Mouse (Mus musculus) ES-Bruce4 (cell line): Measurements from ENCODE around the gene Ltbp3. TPM values are rescaled to one million over a fixed set of nuclear protein-coding genes. Genes with fewer than 3 reads are reported as not detected.

ENCODE experiments used
- H3K27ac ChIP-seq: 2 replicates; pipeline ENCODE4 v1.5.1; 2012; ENCODE audit warnings: low read length, inconsistent platforms; ENCODE audit not compliant: insufficient read depth
- H3K27me3 ChIP-seq: 2 replicates; pipeline ENCODE4 v1.6.1; 2012; ENCODE audit warnings: mild to moderate bottlenecking, low read length, inconsistent platforms; ENCODE audit not compliant: control insufficient read depth, poor library complexity, insufficient read depth, severe bottlenecking
- H3K36me3 ChIP-seq: 2 replicates; pipeline ENCODE4 v1.6.1; 2012; ENCODE audit warnings: inconsistent platforms, mild to moderate bottlenecking, low read length, moderate library complexity; ENCODE audit not compliant: control insufficient read depth, poor library complexity, insufficient read depth, severe bottlenecking
- H3K4me1 ChIP-seq: one replicate; pipeline ENCODE4 v1.8.1; 2011; ENCODE audit warnings: low read length; ENCODE audit not compliant: control insufficient read depth, insufficient read depth
- H3K4me3 ChIP-seq: 2 replicates; pipeline ENCODE4 v1.5.1; 2011; ENCODE audit warnings: low read depth, mild to moderate bottlenecking, low read length
- H3K9ac ChIP-seq: 2 replicates; pipeline ENCODE4 v1.6.1; 2012; ENCODE audit warnings: low read depth, mild to moderate bottlenecking, inconsistent platforms; ENCODE audit not compliant: poor library complexity, severe bottlenecking
- H3K9me3 ChIP-seq: replicated peaks from 2 replicates; pipeline ENCODE4 v1.6.1; 2012; ENCODE audit warnings: mild to moderate bottlenecking, low read length, inconsistent platforms; ENCODE audit not compliant: control insufficient read depth, poor library complexity, insufficient read depth, severe bottlenecking
- CTCF ChIP-seq: IDR thresholded peaks from one replicate; pipeline ENCODE4 v1.8.1; 2011; ENCODE audit warnings: low read depth, low read length
- EP300 ChIP-seq: IDR thresholded peaks from 2 replicates; pipeline ENCODE4 v1.6.1; 2011; ENCODE audit warnings: low read depth, low read length; ENCODE audit not compliant: insufficient read depth
- POLR2A ChIP-seq: IDR thresholded peaks from one replicate; pipeline ENCODE4 v1.8.1; 2011; ENCODE audit warnings: low read length; ENCODE audit not compliant: insufficient read depth
- polyA plus RNA-seq: library from polyadenylated mRNA; stranded (reverse); fragments of >200 nt; gene quantifications from 2 replicates; pipeline ENCODE4 v1.2.4, GENCODE M21; 2011; ENCODE audit warnings: low read depth; ENCODE audit not compliant: missing spikeins, insufficient read depth, insufficient read length

Ltbp3 gene
- polyA plus RNA-seq, 1 experiment: 5.9 TPM

- H3K27ac ChIP-seq: peak overlapping the region; percentile 91
- H3K9ac ChIP-seq: peak overlapping the region; percentile 88
- TF ChIP-seq EP300 (no peak), CTCF (no peak), POLR2A (no peak)
- no peaks in the 10 kb centered on the region for H3K9me3 ChIP-seq
- H3K4me1 ChIP-seq: no peaks in the 10 kb centered on the region
- peak overlapping the region; percentile 53 for H3K4me3 ChIP-seq
- peaks cover 58% of the 10 kb centered on the region for H3K36me3 ChIP-seq
- H3K27me3 ChIP-seq: no peaks in the 10 kb centered on the region
Measured at GRCm38 (mm10) chr19:5796573-5797111, 55.9 kb downstream of the Ltbp3 start.

GRCm38 (mm10) chr19:5797381-5798111, 56.8 kb downstream of the Ltbp3 start:
- H3K36me3 ChIP-seq: peaks cover 58% of the 10 kb centered on the region
- H3K27me3 ChIP-seq: no peaks in the 10 kb centered on the region
- no peaks in the 10 kb centered on the region for H3K9me3 ChIP-seq
- H3K9ac ChIP-seq: peak overlapping the region; percentile 88
- H3K4me3 ChIP-seq: peak overlapping the region; percentile 54
- peak overlapping the region; percentile 91 for H3K27ac ChIP-seq
- no peaks in the 10 kb centered on the region for H3K4me1 ChIP-seq
- no peak for TF ChIP-seq POLR2A
- TF ChIP-seq CTCF: no peak
- no peak for TF ChIP-seq EP300

- no peaks in the 10 kb centered on the region for H3K9me3 ChIP-seq
- peaks cover 58% of the 10 kb centered on the region for H3K36me3 ChIP-seq
- no peaks in the 10 kb centered on the region for H3K4me1 ChIP-seq
- H3K9ac ChIP-seq: peak overlapping the region; percentile 88
- TF ChIP-seq EP300 (no peak), CTCF (no peak), POLR2A (no peak)
- H3K27me3 ChIP-seq: no peaks in the 10 kb centered on the region
- peak overlapping the region; percentile 79 for H3K27ac ChIP-seq
- peak overlapping the region; percentile 95 for H3K4me3 ChIP-seq
Measured at GRCm38 (mm10) chr19:5798700-5799479, 58.2 kb downstream of the Ltbp3 start.

DNA sequence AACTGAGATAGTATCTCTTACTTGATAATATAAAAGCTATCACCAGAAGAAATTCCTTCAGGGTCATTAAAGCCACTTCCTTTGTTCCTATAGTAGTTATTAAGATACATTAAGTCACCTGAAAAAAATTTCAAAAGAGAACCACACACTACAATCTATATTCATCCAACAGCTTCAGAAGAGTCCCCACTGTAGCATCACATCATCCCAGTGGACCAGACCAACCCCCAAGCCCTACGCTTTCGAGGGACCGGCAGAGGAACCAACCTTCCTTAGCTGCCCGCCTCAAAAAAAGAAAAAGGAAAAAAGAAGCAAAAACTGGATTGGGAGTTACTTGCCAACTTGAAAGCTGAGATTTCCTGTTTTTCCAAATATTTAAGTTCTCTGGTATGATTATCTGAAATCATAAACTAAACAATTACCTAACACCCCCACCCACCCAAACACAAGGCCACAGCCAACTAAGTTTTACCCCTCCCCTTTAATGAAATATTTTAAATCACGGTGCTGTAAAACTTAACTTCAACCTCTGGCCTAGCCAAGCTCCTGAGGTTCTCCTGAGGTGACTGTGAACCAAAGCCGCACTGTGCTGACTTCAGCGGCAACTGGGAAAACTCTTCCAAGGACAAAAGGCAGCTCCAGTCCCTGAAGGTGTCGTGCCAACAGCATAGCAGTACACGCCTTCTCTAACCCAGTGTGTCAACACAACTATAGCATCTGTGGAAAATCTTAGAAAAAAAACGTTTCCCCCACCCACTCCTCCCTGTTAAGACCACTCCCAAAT, 59.1 kb downstream of the Ltbp3 start:
- Histone ChIP-seq H3K4me3 (peak overlapping the region; percentile 100), H3K27ac (peak overlapping the region; percentile 79), H3K36me3 (peaks cover 58% of the 10 kb centered on the region), H3K4me1 (peaks cover 2% of the 10 kb centered on the region), H3K9me3 (no peaks in the 10 kb centered on the region), H3K27me3 (no peaks in the 10 kb centered on the region), H3K9ac (peak overlapping the region; percentile 88)
- TF ChIP-seq CTCF: no peak
- TF ChIP-seq POLR2A: no peak
- no peak for TF ChIP-seq EP300

DNA sequence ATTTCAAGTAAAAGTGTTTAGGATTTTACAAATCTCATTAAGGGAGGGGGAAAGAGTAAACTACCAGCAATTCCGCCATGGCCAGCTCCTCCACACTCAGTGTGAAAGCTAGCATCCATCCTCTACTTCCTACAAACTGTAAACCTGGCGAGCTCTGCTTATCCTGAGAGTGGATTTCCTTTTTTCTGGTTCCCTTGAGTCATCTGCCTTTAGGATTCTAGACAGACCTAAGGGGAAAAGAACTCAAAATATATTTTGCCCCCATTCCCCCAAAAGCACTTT, 59.6 kb downstream of the Ltbp3 start:
- peak overlapping the region; percentile 100 for H3K4me3 ChIP-seq
- peaks cover 58% of the 10 kb centered on the region for H3K36me3 ChIP-seq
- no peaks in the 10 kb centered on the region for H3K27me3 ChIP-seq
- H3K4me1 ChIP-seq: peaks cover 2% of the 10 kb centered on the region
- peak overlapping the region; percentile 79 for H3K27ac ChIP-seq
- H3K9me3 ChIP-seq: no peaks in the 10 kb centered on the region
- TF ChIP-seq POLR2A (no peak), EP300 (no peak), CTCF (no peak)
- peak overlapping the region; percentile 88 for H3K9ac ChIP-seq
